Mouse (Mus musculus): ENCODE results near the gene Ghitm.

- TF ChIP-seq POLR2A (IDR thresholded peaks at IDR 0.05; ENCODE audit: extremely low read depth, insufficient read depth, low read length) (no peak), CTCF (IDR thresholded peaks at IDR 0.05; ENCODE audit: low read depth, low read length) (no peak)
Measured at GRCm38 (mm10) chr14:37139051-37139710, 4.1 kb upstream of the Ghitm start.

All from liver, adult 2 months (tissue).